Mouse (Mus musculus) leukemia stem cell, adult 10-12 weeks (primary cell): ENCODE data around the gene Rictor. TPM values are rescaled to one million over a fixed set of nuclear protein-coding genes. Genes with fewer than 3 reads are reported as not detected.

Experiments used
- polyA plus RNA-seq: library from polyadenylated mRNA; stranded (reverse); fragments of >175 nt; gene quantifications from 2 replicates; pipeline ENCODE4 v1.2.3, GENCODE M21; 2012; ENCODE audit warnings: low replicate concordance

Rictor gene
- 0.39 and 1.4 TPM in 2 replicates for polyA plus RNA-seq

DNA sequence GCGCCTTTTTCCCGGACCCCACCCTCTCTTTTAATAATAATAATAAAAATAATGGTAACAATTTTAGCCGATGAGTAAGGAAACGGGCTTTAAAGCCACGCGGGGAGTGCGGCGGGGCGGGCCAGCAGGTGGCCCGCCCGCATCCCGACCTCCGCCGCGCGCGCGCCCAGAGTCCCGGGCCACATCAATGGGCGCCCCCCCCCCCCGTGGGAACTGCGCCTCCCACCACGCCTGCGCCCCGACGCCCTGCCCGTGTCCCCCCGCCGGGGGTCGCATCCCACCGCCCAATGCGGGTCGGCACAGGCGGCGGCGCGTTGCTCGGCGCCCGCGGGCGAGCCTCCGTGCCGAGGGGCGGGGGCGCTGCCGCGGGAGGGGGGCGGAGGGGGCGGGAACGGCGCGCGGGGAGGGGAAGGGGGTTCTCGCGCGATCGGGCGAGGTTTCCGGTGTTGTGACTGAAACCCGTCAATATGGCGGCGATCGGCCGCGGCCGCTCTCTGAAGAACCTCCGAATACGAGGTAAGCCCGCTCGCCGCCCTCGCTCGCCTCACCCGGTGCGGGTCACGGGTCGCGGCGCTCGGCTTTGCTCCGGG is at the start of gene Rictor:
TSS of gene Rictor (plus strand) at position 444 of the 590 bp plus-strand sequence.

Other genes with a start within 250 kb of the Rictor start
- 1,744 and 1,768 TPM in 2 replicates for gene Fyb, start 185.5 kb upstream of the Rictor start, polyA plus RNA-seq
- 0.36 TPM in 1 of 2 replicates, not detected in the other for gene Osmr, start 166.6 kb downstream of the Rictor start, polyA plus RNA-seq